Mouse (Mus musculus) ovary, adult 18-20 months (tissue): Measurements from ENCODE around the gene Son.

Experiments
- DNase-seq: peaks from one replicate; pipeline ENCODE4 v3.0.0; 2022; ENCODE audit warnings: low spot score, mixed read lengths

Son gene

DNA sequence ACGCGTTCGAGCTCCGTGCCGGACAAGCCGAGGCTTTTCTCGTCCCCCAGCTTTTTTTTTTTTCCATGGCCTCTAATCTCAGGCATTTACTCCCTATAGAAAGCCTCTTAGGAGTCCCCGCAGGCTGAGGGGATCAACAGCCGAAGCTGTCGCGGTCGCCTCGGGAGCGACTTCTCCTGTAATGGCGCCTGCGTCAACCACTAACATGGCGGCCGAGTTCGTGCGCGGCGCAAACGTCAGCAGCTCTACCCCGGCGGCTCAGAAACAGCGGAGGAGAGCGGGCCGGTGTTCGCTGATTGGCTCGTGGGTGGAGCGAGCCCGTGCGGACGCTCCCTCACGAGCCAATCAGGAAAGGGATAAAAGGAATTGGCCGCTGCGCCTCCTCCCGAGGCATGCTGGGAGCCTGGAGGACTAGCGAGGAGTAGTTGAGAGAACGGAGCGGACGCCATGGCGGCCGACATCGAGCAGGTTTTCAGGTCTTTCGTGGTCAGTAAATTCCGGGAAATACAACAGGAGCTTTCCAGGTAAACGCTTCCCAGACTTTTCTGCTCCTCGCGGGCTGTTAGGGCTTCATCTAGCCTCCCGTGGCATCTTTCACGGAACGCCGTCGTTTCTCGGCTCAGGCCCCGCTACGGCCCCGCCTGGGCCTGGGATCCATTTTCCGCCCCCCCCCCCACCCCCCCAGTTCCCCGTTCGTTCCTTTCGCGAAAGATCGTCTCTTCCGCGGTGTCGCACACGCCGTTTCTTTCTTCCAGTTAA is at the start of gene Son:
TSS of gene Son (plus strand) at position 46 of the 759 bp plus-strand sequence.
- DNase-seq = peak; percentile 97

GRCm38 (mm10) chr16:91597672-91598010 is 49.7 kb upstream of the Son start, which contains the start of gene Tmem50b:
Tmem50b (minus strand) TSS chr16:91597800.
- peak; percentile 97 for DNase-seq

DNA sequence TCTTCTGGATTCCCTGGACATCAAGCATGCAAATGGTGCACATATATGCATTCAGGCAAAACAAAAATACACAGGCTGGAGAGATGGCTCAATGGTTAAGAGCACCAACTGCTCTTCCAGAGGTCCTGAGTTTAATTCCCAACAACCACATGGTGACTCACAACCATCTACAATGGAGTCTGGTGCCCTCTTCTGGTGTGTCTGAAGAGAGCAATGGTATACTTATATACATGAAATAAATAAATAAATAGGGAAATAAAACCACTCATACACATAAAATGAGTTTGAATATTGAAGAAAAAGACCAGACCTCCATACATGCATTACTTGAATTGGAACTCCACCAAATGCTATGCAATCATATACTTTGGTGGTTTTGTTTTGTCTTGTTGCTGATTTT is 48.1 kb upstream of the Son start:
- no peak for DNase-seq

GRCm38 (mm10) chr16:91601081-91601480 is 46.2 kb upstream of the Son start:
- DNase-seq = no peak

DNA sequence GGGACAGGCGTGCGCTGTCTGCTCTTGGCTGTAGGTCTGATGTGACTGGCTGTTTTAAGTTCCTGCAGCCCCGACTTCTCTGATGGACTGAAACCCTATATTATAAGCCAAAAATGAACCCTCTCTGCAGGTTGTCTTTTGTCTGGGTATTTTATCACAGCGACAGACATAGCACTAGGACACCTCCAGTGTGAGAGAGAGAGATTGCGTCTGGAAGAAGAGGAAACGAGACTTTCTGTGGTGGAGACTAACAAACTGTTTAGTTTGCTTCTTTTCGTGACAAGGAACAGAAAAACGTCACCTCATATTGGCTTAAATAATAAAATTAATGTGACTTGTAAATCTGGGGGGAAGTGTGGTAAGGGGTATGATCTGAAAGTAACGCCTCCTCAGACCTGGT is 45.6 kb upstream of the Son start:
- no peak for DNase-seq

- DNase-seq = no peak
Measured at GRCm38 (mm10) chr16:91605156-91605555, 42.1 kb upstream of the Son start.

DNA sequence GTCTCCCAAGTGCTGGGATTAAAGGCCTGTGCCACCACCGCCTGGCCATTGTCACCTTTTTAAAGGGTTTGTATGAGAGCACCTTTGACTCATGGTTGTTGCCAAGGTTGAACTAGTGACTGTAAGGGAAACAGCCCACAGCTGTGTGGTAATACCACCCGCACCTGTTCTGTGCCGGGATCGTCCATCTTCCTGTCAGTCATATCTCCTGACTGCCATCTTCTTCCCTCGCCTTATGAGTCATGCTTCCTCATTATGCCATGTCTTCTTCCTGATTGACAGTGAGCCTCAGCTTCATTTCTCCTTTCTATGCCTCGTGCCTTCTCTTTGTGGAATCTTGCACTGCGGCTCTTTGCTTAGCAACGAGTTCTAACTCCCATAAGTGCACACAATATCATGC is 40.3 kb upstream of the Son start:
- no peak for DNase-seq

GRCm38 (mm10) chr16:91609501-91610245 is 37.6 kb upstream of the Son start:
- peak; percentile 72 for DNase-seq

- DNase-seq = no peak
Measured at GRCm38 (mm10) chr16:91611248-91611647, 36.1 kb upstream of the Son start.

DNA sequence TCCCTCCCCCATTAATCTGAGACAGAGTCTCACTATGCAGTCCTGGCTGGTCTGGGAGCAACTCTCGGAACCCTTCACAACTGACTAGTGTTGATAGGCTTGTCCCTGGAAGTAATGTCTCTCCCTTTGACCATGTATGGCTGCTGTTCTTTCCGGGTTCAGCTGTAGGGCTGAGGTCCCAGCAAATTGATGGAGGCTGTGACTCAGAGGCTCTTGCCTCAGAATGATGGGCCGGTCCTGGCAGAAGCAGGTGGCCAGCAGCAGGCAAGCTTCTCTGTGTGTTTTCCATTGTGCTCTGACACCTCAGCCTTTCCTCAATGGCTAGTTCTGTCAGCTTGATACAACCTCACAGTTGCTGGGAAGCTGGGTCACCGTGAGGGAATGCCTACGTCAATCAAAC is 34.8 kb upstream of the Son start:
- no peak for DNase-seq

DNA sequence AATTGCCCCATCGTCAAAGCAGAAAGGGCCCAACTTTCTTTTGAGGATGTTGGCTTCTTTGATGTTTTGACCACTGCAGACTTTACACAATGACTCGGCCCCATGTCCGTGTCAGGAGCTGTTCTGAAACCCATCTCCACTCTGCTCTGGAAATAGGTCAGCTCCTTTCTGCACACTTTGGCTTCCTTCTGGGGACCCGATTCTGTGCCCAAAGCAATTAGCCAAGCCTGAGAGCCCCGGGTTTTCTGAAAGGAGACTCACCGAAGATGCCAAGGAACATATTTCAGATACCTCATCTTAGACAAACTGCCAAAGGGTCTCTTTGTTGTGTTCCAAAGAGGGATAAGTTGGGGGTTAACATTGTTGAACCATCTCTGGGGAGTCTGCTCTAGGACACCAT is 32.8 kb upstream of the Son start:
- no peak for DNase-seq

DNA sequence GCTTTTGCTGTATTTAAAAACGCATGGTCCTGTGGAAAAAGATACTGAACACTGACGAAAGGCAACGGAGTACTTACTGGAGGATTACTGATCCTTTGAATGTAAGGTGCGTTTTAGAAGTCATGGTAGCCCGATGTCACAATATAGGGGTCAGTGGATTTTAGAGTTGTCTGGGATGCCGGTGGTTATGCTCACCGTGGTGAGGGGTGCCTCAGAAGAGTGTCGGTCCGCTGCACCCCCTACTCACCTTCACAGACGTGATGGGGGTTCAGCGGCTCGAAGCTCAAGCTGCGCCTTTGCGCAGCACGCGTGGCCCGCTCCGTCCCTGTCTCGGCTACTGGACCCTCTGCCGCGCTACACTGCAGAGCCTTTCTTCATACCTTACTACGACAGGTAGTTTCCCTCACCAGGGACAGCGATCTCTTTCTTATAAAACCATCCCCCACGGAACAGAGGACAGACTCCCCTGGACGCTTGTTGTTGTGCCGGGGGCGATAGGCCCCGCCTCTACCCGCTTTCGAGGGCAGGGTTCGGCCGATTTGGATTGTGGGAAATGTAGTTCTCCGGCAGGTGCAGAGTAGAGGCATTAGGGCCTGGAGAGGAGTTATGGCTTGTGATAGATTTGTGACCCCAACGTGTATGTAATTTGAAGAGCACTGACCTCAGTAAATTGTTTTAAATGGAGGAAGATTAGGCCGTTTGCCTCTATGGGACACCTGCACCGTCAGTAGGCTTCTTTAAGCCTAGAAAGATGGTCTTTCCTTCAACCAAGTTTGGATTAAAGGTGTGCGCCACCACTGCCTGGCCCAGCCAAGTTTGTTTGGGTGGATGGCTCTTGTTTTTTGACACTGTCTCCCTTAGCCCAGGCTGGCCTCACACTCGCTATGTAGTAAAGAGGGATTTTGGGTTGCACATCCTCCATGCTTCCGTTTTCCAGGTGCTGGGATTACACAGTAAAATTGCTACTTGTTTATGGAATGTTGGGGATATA is 28.5 kb upstream of the Son start, which contains the start of gene Dnajc28:
TSS of gene Dnajc28 (minus strand) at position 516 of the 991 bp plus-strand sequence.
- peak; percentile 60 for DNase-seq

DNA sequence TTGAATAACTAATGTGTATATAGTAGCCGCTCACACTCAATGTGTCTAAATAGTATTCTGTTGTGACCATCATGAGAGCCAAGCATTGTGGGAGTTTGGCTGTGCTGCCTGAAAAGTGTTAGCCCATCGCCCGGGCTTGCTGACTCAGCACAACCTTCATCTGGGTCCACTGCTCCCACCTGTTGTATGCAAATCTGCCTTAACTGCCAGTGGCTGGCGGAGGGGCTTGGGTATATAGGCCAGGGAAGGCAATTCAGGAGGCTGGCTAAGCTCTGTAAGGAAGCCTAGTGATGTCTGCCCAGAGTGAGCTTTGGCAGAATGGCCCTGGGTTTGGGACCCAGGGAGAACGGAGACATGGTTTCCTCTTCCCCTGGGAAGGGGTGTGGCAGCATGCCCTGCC is 27.1 kb upstream of the Son start:
- DNase-seq = no peak

DNA sequence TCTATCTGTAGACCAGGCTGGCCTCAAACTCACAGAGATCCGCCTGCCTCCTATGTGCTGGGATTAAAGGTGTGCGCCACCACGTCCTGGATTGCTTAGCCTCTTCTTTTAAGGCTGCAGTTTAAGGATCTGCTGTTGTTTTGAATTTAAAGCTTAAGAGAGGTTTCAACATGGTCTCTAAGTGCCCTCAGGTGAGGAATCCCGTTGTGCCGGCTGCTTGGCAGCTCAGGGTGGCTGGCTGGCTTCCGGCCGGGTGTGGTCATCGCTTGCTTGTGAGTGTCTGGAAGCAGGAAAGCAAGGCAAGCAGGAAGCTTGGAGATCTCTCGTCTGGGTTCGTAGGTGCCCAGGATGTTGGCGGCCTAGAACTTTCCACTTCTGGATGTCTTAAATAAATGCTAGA is 26.3 kb upstream of the Son start:
- no peak for DNase-seq

- DNase-seq = no peak
Measured at GRCm38 (mm10) chr16:91623074-91623473, 24.2 kb upstream of the Son start.

DNA sequence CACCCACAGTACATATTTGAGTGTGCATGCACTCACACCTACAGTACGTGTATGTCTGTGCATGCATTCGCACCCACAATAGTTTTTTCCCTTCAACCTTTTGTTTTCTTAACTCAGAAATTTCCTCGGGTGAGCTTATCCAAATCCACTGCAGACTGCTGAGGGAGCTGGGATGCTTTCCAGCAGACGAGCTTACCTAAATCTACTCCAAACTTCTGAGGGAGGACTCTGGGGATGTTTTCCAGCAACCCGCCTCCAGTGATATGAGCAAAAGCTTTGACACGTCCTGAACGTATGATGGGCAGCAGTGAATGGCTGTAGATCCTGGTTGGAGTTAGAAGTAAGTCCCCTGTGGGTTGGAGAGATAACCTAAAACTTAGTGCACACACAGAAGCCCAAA is 19.5 kb upstream of the Son start:
- DNase-seq = no peak

GRCm38 (mm10) chr16:91628673-91629072 is 18.6 kb upstream of the Son start:
- DNase-seq = no peak

DNA sequence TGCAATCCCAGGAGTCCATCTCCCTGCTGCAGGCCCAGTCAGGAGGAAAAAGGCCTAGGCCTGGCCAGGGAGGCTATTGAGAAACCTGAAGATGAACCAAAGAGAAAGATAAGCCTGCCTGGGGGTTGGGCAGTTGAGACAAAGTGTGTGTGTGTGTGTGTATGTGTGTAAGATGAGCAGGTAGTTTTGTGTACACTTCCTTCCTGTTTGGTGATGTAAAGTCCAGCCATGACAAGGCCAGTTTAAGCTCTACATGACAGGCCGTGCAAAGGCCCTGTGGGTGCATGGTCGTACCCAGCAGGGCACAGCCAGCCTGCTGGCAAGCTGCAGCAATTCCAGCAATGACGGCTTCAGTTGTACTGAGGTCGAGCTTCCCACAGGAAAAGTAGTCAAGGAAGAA is 17.6 kb upstream of the Son start:
- DNase-seq = no peak

DNA sequence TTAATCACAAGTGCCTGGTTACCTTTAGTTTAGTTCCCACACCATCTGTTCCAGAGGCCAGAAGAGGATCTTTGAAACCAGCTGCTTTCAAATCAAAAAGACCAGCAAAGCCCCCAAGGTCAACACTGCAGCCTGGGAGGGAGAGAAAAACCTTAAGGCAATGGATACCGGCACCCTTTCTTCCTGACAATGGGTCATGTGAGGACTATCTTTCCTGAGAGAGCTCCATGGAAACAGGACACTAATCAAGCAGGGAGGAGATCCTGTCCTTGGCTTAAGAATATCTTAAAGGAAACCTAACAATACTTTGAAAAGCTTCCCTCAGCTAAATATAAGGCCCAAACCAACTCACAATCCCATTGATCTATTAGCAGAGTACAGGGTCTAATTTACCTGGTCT is 16.7 kb upstream of the Son start:
- DNase-seq = no peak

DNA sequence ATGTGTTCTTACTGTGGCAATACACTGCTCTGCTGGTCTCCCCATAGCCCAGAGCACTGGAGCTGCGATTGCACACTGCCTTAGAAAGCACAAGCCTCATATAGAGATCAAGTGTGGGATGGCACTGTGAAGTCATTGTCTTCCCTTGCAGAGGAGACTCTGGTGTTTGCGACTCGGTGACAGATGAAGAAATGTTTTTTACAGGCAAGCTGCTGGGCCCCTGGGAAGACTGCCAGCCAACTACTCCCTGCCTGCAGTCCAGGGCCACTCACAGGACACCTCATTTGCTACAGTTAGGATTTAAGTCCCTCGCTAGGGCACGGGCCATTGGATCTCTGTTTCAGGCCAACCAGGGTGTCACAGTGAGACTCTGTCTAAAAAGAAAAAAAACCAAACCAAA is 14.9 kb upstream of the Son start:
- DNase-seq = no peak

DNA sequence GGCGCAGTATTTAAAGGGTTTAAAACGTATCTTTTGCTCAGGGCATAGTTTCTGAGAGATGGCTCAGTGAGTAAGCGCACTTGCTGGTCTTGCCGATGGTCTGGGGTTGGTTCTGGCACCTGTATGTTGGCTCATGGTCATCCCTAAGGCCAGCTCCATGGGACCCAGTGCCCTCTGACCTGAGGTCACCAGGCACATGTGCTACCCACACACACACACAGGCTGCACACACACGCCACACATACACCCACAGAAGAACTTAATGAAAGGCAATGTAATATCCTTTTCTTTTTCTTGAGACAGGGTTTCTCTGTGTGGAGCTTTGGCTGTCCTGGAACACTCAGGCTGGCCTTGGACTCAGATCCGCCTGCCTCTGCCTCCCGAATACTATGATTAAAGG is 14.4 kb upstream of the Son start:
- no peak for DNase-seq

- no peak for DNase-seq
Measured at GRCm38 (mm10) chr16:91633641-91634040, 13.7 kb upstream of the Son start.
